Mouse (Mus musculus) myocyte (in vitro differentiated cells): ENCODE measurements at regions not wholly inside any gene's neighbourhood (a gene's known extent, or its start where the extent isn't known, plus 50 kb on each side); places are given as distances from the start of the nearest gene placed in this dataset.

Experiments used
- CEBPB ChIP-seq: IDR thresholded peaks from 2 replicates; pipeline ENCODE4 v1.6.1; 2011; ENCODE audit warnings: mild to moderate bottlenecking, moderate library complexity; ENCODE audit not compliant: poor library complexity, insufficient read depth, severe bottlenecking
- E2F4 ChIP-seq: IDR thresholded peaks from one replicate; pipeline ENCODE4 v1.6.1; 2011; ENCODE audit warnings: mild to moderate bottlenecking, control low read depth, moderate library complexity; ENCODE audit not compliant: insufficient read depth
- MAX ChIP-seq: IDR thresholded peaks from one replicate; pipeline ENCODE4 v1.6.1; 2011; ENCODE audit warnings: low read depth, mild to moderate bottlenecking, control low read depth
- POLR2A ChIP-seq: IDR thresholded peaks from one replicate; pipeline ENCODE4 v1.6.1; 2011; ENCODE audit warnings: low read depth, mild to moderate bottlenecking, control low read depth, moderate library complexity; ENCODE audit not compliant: insufficient read length
- POLR2AphosphoS2 ChIP-seq: IDR thresholded peaks from one replicate; pipeline ENCODE4 v1.6.1; 2011; ENCODE audit warnings: low read depth, control low read depth; ENCODE audit not compliant: insufficient read length
- REST ChIP-seq: IDR thresholded peaks from one replicate; pipeline ENCODE4 v1.6.1; 2011; ENCODE audit warnings: mild to moderate bottlenecking, control low read depth, moderate library complexity; ENCODE audit not compliant: insufficient read depth, insufficient read length
- SRF ChIP-seq: IDR thresholded peaks from one replicate; pipeline ENCODE4 v1.6.1; 2011; ENCODE audit warnings: low read depth; ENCODE audit not compliant: control insufficient read depth, insufficient read length
- TCF12 ChIP-seq: IDR thresholded peaks from one replicate; pipeline ENCODE4 v1.6.1; 2011; ENCODE audit warnings: mild to moderate bottlenecking, control low read depth; ENCODE audit not compliant: poor library complexity, insufficient read depth, severe bottlenecking
- USF1 ChIP-seq: IDR thresholded peaks from one replicate; pipeline ENCODE4 v1.6.1; 2011; ENCODE audit warnings: low read depth, mild to moderate bottlenecking, control low read depth, moderate library complexity

GRCm38 (mm10) chr13:84680971-84681370 lies 458.9 kb downstream of the Tmem161b start:
- TF ChIP-seq POLR2A (no peak), TCF12 (no peak), E2F4 (no peak), MAX (no peak), POLR2AphosphoS2 (no peak), SRF (no peak), USF1 (no peak), REST (no peak), CEBPB (no peak)
